Mouse (Mus musculus): Measurements from ENCODE around the gene Appl2. TPM values are rescaled to one million over a fixed set of nuclear protein-coding genes. Genes with fewer than 3 reads are reported as not detected.
"Not testable (repeated sequence)": the region's sequence is repeated elsewhere in the genome, so short reads cannot be mapped to it uniquely, and the experiment has no call there.

Gene Appl2
- polyA plus RNA-seq, 1 experiment from 2014 or later: 34.2 TPM

DNA sequence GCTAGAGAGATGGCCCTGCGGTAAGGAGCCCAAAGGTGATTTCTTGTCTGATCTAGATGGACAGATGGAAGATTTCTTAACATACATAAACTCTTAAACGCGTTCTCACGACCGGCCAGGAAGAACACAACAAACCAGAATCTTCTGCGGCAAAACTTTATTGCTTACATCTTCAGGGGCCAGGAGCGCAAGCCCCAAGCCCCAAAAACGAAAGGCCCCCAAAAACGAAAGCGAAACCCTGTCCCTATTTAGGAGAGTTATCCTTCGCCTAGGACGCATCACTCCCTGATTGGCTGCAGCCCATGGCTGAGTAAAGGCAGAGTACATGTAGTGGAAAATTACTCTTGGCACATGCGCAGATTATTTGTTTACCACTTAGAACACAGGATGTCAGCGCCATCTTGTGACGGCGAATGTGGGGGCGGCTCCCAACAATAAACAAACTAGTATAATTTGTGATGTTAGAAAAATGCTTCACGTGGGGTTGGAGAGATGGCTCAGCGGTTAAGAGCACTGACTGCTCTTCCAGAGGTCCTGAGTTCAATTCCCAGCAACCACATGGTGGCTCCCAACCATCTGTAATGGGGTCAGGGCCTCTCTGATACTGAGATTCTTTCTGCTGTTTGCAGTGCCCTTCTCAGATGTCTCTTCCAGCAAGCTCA lies 3.8 kb upstream of the Appl2 start:
- not testable (repeated sequence) for H3K4me2 ChIP-seq (ENCODE audit: low read depth, low read length); H3K9ac ChIP-seq (replicated peaks; ENCODE audit: low read depth, low read length); H3K36me3 ChIP-seq (ENCODE audit: control insufficient read depth, insufficient read depth, low read length); H3K27ac ChIP-seq (ENCODE audit: low read depth, low read length); H3K9me3 ChIP-seq (ENCODE audit: control insufficient read depth, low read length); ATAC-seq (ENCODE audit: low read depth); H3K4me3 ChIP-seq (ENCODE audit: low read depth, low read length); H3K4me1 ChIP-seq (ENCODE audit: control insufficient read depth, insufficient read depth, low read length); H3K27me3 ChIP-seq (ENCODE audit: control insufficient read depth, insufficient read depth, low read length)
- 92% methylated on average over 19 of the region's 19 CpGs for WGBS

GRCm38 (mm10) chr10:83649037-83649436 lies 499 bp upstream of the Appl2 start:
- H3K27me3 ChIP-seq (ENCODE audit: control insufficient read depth, insufficient read depth, low read length): no peaks in the 10 kb centered on the region
- peak; percentile 3; the same call in 1 of the 2 replicates for ATAC-seq (ENCODE audit: low read depth)
- peak overlapping the region; percentile 71; the same call in 1 of the 2 replicates for H3K27ac ChIP-seq (ENCODE audit: low read depth, low read length)
- H3K9me3 ChIP-seq (ENCODE audit: control insufficient read depth, low read length): no peaks in the 10 kb centered on the region
- peaks cover 18% of the 10 kb centered on the region for H3K4me1 ChIP-seq (ENCODE audit: control insufficient read depth, insufficient read depth, low read length)
- H3K4me3 ChIP-seq (ENCODE audit: low read depth, low read length): peak overlapping the region; percentile 68
- H3K4me2 ChIP-seq (ENCODE audit: low read depth, low read length): peak overlapping the region; percentile 71
- peak overlapping the region; percentile 82 for H3K9ac ChIP-seq (replicated peaks; ENCODE audit: low read depth, low read length)
- WGBS: 38% methylated on average over 6 of the region's 6 CpGs
- H3K36me3 ChIP-seq (ENCODE audit: control insufficient read depth, insufficient read depth, low read length): no peaks in the 10 kb centered on the region

DNA sequence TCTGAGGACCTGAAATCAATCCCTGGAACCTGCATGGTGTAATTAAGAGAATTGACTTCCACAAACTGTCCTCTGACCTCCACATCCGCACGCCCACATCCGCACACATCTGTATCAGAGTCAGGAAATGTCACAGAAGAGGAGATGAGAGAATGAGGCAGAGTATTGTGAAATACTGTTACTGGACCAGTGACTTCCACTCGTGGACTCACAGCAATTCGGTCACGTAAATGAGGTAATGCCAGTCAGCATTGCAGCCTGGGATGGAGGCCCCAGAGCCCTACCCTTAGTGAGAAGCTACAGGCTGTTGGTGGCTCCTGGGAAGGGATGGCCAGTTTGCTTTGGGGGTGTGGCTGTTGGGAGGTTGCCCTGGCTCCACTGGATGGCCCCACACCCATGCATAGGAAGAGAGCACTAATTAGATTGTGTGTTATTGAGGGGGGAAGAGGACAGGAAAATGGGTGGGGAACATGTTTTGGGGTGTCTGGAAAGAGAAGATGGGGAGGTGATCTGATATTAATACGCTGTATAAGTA lies 2.1 kb downstream of the Appl2 start:
- H3K27me3 ChIP-seq (ENCODE audit: control insufficient read depth, insufficient read depth, low read length): no peaks in the 10 kb centered on the region
- no peaks in the 10 kb centered on the region for H3K36me3 ChIP-seq (ENCODE audit: control insufficient read depth, insufficient read depth, low read length)
- H3K4me1 ChIP-seq (ENCODE audit: control insufficient read depth, insufficient read depth, low read length): peaks cover 18% of the 10 kb centered on the region
- no peak overlapping the region for H3K4me3 ChIP-seq (ENCODE audit: low read depth, low read length)
- no peaks in the 10 kb centered on the region for H3K9me3 ChIP-seq (ENCODE audit: control insufficient read depth, low read length)
- no peak overlapping the region for H3K4me2 ChIP-seq (ENCODE audit: low read depth, low read length)
- H3K9ac ChIP-seq (replicated peaks; ENCODE audit: low read depth, low read length): no peak overlapping the region
- no peak for ATAC-seq (ENCODE audit: low read depth)
- 94% methylated on average over 7 of the region's 7 CpGs for WGBS
- no peak overlapping the region for H3K27ac ChIP-seq (ENCODE audit: low read depth, low read length)

- no peak overlapping the region for H3K4me2 ChIP-seq (ENCODE audit: low read depth, low read length)
- H3K27ac ChIP-seq (ENCODE audit: low read depth, low read length): no peak overlapping the region
- H3K27me3 ChIP-seq (ENCODE audit: control insufficient read depth, insufficient read depth, low read length): no peaks in the 10 kb centered on the region
- WGBS: 88% methylated on average over 3 of the region's 3 CpGs
- H3K9ac ChIP-seq (replicated peaks; ENCODE audit: low read depth, low read length): no peak overlapping the region
- H3K9me3 ChIP-seq (ENCODE audit: control insufficient read depth, low read length): no peaks in the 10 kb centered on the region
- ATAC-seq (ENCODE audit: low read depth): no peak
- H3K4me3 ChIP-seq (ENCODE audit: low read depth, low read length): no peak overlapping the region
- H3K36me3 ChIP-seq (ENCODE audit: control insufficient read depth, insufficient read depth, low read length): no peaks in the 10 kb centered on the region
- H3K4me1 ChIP-seq (ENCODE audit: control insufficient read depth, insufficient read depth, low read length): peaks cover 18% of the 10 kb centered on the region
Observed at GRCm38 (mm10) chr10:83645716-83645990, 2.9 kb downstream of the Appl2 start.

DNA sequence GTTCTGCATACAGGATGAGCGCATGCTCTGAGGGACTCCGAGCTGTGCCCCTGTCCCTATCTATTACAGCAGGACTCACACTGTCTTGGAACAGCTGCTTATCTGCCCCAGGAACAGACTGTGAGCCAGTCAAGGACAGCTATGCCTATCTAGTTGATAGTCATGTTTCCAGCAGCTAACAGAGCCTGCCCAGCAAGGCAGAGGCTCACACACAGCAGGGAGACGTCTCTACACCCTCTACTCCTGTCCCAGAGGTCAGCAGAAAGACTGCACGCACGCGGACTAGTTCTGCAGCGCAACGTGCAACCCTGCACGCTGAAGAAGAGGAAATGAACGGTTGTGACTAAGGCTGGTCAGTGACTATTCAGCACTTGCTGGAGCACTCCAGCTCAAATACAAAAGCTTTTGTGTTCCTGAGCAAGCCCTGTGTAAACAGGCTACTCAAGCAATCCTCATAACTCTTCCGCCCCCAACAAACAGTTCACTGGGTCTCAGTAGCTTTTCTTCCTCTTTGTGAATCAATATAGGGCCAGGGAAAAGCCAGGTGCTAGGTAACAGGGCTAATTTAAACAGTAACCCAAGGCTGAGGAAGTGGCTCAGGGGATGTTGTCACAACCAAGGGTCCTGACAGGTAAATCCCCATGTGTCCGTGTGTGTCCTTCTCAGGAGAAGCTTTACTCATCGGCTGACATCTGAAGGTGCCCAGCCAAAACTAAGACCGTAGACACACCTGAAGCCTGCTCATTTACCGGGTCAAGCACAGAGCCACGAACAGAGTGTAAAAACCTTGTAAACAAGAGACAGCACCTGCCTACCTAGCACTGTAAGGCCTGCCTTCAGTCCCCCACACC lies 3.4 kb downstream of the Appl2 start:
- WGBS: 48% methylated on average over 16 of the region's 16 CpGs
- no peaks in the 10 kb centered on the region for H3K9me3 ChIP-seq (ENCODE audit: control insufficient read depth, low read length)
- H3K36me3 ChIP-seq (ENCODE audit: control insufficient read depth, insufficient read depth, low read length): no peaks in the 10 kb centered on the region
- peak overlapping the region; percentile 23; the same call in 1 of the 2 replicates for H3K4me2 ChIP-seq (ENCODE audit: low read depth, low read length)
- H3K27me3 ChIP-seq (ENCODE audit: control insufficient read depth, insufficient read depth, low read length): no peaks in the 10 kb centered on the region
- ATAC-seq (ENCODE audit: low read depth): no peak; the same call in 1 of the 2 replicates
- no peak overlapping the region for H3K4me3 ChIP-seq (ENCODE audit: low read depth, low read length)
- H3K9ac ChIP-seq (replicated peaks; ENCODE audit: low read depth, low read length): peak overlapping the region; percentile 32; the same call in 1 of the 2 replicates
- H3K27ac ChIP-seq (ENCODE audit: low read depth, low read length): peak overlapping the region; percentile 52
- peaks cover 18% of the 10 kb centered on the region for H3K4me1 ChIP-seq (ENCODE audit: control insufficient read depth, insufficient read depth, low read length)

GRCm38 (mm10) chr10:83644167-83644566 lies 4.4 kb downstream of the Appl2 start:
- no peak for ATAC-seq (ENCODE audit: low read depth)

DNA sequence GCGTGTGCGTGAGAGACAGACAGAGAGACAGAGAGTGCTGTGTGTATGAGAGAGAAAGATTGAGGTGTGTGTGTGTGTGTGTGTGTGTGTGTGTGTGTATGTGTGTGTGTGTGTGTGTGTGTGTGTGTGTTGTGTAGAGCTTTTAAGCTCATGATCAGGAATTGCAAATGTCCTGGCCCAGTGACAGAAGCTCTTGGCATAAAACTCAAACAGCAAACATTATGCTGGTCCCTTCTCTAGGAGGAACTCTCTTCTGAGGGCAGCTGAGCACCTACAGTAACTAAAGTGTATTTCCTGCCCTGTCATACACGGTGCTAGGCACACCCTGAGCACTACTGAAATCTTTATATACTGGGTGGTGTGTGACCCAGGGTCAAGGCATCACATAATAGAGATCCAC lies 6.9 kb downstream of the Appl2 start:
- WGBS: 78% methylated on average over 3 of the region's 3 CpGs
- Histone ChIP-seq H3K27ac (ENCODE audit: low read depth, low read length) (no peak overlapping the region), H3K9ac (replicated peaks; ENCODE audit: low read depth, low read length) (no peak overlapping the region), H3K27me3 (ENCODE audit: control insufficient read depth, insufficient read depth, low read length) (no peaks in the 10 kb centered on the region), H3K4me3 (ENCODE audit: low read depth, low read length) (no peak overlapping the region), H3K36me3 (ENCODE audit: control insufficient read depth, insufficient read depth, low read length) (no peaks in the 10 kb centered on the region), H3K4me2 (ENCODE audit: low read depth, low read length) (no peak overlapping the region), H3K9me3 (ENCODE audit: control insufficient read depth, low read length) (no peaks in the 10 kb centered on the region), H3K4me1 (ENCODE audit: control insufficient read depth, insufficient read depth, low read length) (peaks cover 8% of the 10 kb centered on the region)
- no peak for ATAC-seq (ENCODE audit: low read depth)

More at GRCm38 (mm10) chr10:83644167-83644566, 4.4 kb downstream of the Appl2 start:
- Histone ChIP-seq H3K4me3 (ENCODE audit: low read depth, low read length) (no peak overlapping the region), H3K36me3 (ENCODE audit: control insufficient read depth, insufficient read depth, low read length) (no peaks in the 10 kb centered on the region), H3K27me3 (ENCODE audit: control insufficient read depth, insufficient read depth, low read length) (no peaks in the 10 kb centered on the region), H3K4me1 (ENCODE audit: control insufficient read depth, insufficient read depth, low read length) (peaks cover 18% of the 10 kb centered on the region), H3K27ac (ENCODE audit: low read depth, low read length) (no peak overlapping the region), H3K9me3 (ENCODE audit: control insufficient read depth, low read length) (no peaks in the 10 kb centered on the region), H3K9ac (replicated peaks; ENCODE audit: low read depth, low read length) (no peak overlapping the region), H3K4me2 (ENCODE audit: low read depth, low read length) (no peak overlapping the region)
- 84% methylated on average over 8 of the region's 8 CpGs for WGBS

DNA sequence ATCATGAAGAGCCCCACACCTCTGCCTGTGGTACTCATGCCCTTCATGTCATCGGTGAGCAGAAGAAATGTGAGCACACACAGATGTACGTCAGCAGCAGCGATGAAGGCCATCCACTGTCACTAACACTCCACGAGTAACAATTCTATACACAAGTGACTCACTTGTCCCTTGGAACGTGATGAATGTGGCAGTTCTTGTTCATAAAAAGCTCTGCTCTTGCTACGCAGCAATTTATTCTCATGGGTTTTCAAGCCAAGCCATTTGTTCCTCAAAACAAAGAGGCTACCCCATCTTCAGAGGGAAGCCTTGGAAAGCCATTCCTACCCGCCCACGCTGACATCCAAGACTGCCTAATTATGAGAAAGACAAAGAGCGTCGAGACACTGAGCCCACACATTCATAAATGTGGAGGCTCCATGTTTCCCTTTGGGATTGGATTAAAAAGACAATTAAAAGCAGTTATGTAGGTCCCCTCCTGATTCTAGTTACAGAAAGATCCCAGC lies 8.6 kb downstream of the Appl2 start:
- Histone ChIP-seq H3K9ac (replicated peaks; ENCODE audit: low read depth, low read length) (no peak overlapping the region), H3K9me3 (ENCODE audit: control insufficient read depth, low read length) (no peaks in the 10 kb centered on the region), H3K27ac (ENCODE audit: low read depth, low read length) (no peak overlapping the region), H3K36me3 (ENCODE audit: control insufficient read depth, insufficient read depth, low read length) (no peaks in the 10 kb centered on the region), H3K4me2 (ENCODE audit: low read depth, low read length) (no peak overlapping the region), H3K4me3 (ENCODE audit: low read depth, low read length) (no peak overlapping the region), H3K4me1 (ENCODE audit: control insufficient read depth, insufficient read depth, low read length) (peaks cover 3% of the 10 kb centered on the region), H3K27me3 (ENCODE audit: control insufficient read depth, insufficient read depth, low read length) (no peaks in the 10 kb centered on the region)
- no peak for ATAC-seq (ENCODE audit: low read depth)
- 52% methylated on average over 10 of the region's 10 CpGs for WGBS

GRCm38 (mm10) chr10:83637295-83637694 lies 11.2 kb downstream of the Appl2 start:
- Histone ChIP-seq H3K4me2 (ENCODE audit: low read depth, low read length) (no peak overlapping the region), H3K27ac (ENCODE audit: low read depth, low read length) (no peak overlapping the region), H3K27me3 (ENCODE audit: control insufficient read depth, insufficient read depth, low read length) (no peaks in the 10 kb centered on the region), H3K4me3 (ENCODE audit: low read depth, low read length) (no peak overlapping the region), H3K36me3 (ENCODE audit: control insufficient read depth, insufficient read depth, low read length) (no peaks in the 10 kb centered on the region), H3K9me3 (ENCODE audit: control insufficient read depth, low read length) (no peaks in the 10 kb centered on the region), H3K4me1 (ENCODE audit: control insufficient read depth, insufficient read depth, low read length) (no peaks in the 10 kb centered on the region), H3K9ac (replicated peaks; ENCODE audit: low read depth, low read length) (no peak overlapping the region)
- no peak for ATAC-seq (ENCODE audit: low read depth)
- 47% methylated on average over 6 of the region's 6 CpGs for WGBS
